Mouse (Mus musculus) ES-CJ7 (cell line): ENCODE measurements around the gene Igfals.

Experiments used
- DNase-seq: peaks from one replicate; pipeline ENCODE4 v3.0.0; 2011; ENCODE audit warnings: low read depth, low spot score

The Igfals gene

GRCm38 (mm10) chr17:24894061-24894994 lies 28.5 kb downstream of the Igfals start:
- DNase-seq = no peak

GRCm38 (mm10) chr17:24894995-24895547 lies 29.3 kb downstream of the Igfals start, which contains the start of the genes Eme2 and Mrps34:
Gene Eme2, minus strand, starts transcription at chr17:24895087.
Gene Mrps34, plus strand, starts transcription at chr17:24895116.
- peak; percentile 90 for DNase-seq

- DNase-seq = no peak
These were observed 29.9 kb downstream of the Igfals start for GRCm38 (mm10) chr17:24895571-24896240.

GRCm38 (mm10) chr17:24896241-24896992 lies 30.6 kb downstream of the Igfals start, which contains the start of gene Nme3:
Gene Nme3, plus strand, starts transcription at chr17:24896500.
- peak; percentile 81 for DNase-seq

- no peak for DNase-seq
These were observed 31.1 kb downstream of the Igfals start for GRCm38 (mm10) chr17:24896993-24897269.

- no peak for DNase-seq
These were observed 31.8 kb downstream of the Igfals start for GRCm38 (mm10) chr17:24897600-24897999.

- no peak for DNase-seq
These were observed 32.5 kb downstream of the Igfals start for GRCm38 (mm10) chr17:24898041-24898854.

GRCm38 (mm10) chr17:24899153-24899552 lies 33.4 kb downstream of the Igfals start:
- DNase-seq = no peak

- DNase-seq = no peak
These were observed 34.2 kb downstream of the Igfals start for GRCm38 (mm10) chr17:24900014-24900413.

GRCm38 (mm10) chr17:24902124-24902523 lies 36.3 kb downstream of the Igfals start:
- no peak for DNase-seq

- DNase-seq = peak; percentile 64
These were observed 37.1 kb downstream of the Igfals start for GRCm38 (mm10) chr17:24902671-24903474.

- DNase-seq = peak; percentile 49
These were observed 38.0 kb downstream of the Igfals start for GRCm38 (mm10) chr17:24903767-24904166.

GRCm38 (mm10) chr17:24907591-24907990 lies 41.8 kb downstream of the Igfals start:
- DNase-seq = no peak

- DNase-seq = no peak
These were observed 48.2 kb downstream of the Igfals start for GRCm38 (mm10) chr17:24913984-24914383.

GRCm38 (mm10) chr17:24923246-24923645 lies 57.4 kb downstream of the Igfals start:
- DNase-seq = no peak

GRCm38 (mm10) chr17:24929506-24929905 lies 63.7 kb downstream of the Igfals start:
- no peak for DNase-seq
